Mouse (Mus musculus): ENCODE data around the gene Ndufs1.

DNA sequence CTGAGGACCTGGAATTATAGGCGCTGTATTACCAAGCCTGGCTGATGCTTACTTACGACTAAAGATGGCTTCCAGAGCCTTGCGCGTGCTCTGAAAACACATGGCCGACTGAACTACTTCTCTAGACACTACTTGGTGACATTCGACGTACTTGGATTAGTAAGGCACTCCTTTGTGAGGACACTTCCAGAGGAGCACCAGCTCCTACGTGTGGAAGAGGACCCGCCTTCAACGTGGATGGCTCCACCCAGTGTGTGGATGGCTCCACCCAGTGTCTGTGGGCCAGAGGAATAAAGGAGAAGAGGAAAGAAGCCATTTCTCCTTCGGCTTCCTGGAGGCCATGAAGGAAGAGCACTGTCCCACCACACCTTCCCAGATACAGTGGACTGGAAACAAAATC is 44.9 kb downstream of the Ndufs1 start:
- TF ChIP-seq POLR2A (IDR thresholded peaks at IDR 0.05; ENCODE audit: insufficient read depth, low read depth, low read length): no peak
- TF ChIP-seq CTCF (IDR thresholded peaks at IDR 0.05; ENCODE audit: insufficient read depth, low read depth, low read length): no peak
